Mouse (Mus musculus) midbrain, embryonic 13.5 days (tissue): ENCODE measurements around the gene Tbc1d2. TPM values are rescaled to one million over a fixed set of nuclear protein-coding genes. Genes with fewer than 3 reads are reported as not detected.

Experiments used
- ATAC-seq: fragments of 200-750 bp; cut with Nextera tagmentation; 2 replicates; pipeline ENCODE4 v1.8.0; 2017; ENCODE audit warnings: mild to moderate bottlenecking, moderate TSS enrichment, moderate library complexity
- H3K27ac ChIP-seq: fragments of 300-500 bp; sonication (generic); 2 replicates; pipeline ENCODE4 v1.5.1; 2015; ENCODE audit warnings: inconsistent platforms, mild to moderate bottlenecking, moderate library complexity
- H3K27me3 ChIP-seq: fragments of 300-500 bp; sonication (generic); 2 replicates; pipeline ENCODE4 v1.6.1; 2015; ENCODE audit warnings: mild to moderate bottlenecking, inconsistent platforms
- H3K36me3 ChIP-seq: fragments of 300-500 bp; sonication (generic); 2 replicates; pipeline ENCODE4 v1.6.1; 2015; ENCODE audit warnings: mild to moderate bottlenecking, inconsistent platforms
- H3K4me1 ChIP-seq: fragments of 300-500 bp; sonication (generic); replicated peaks from 2 replicates; pipeline ENCODE4 v1.6.1; 2015; ENCODE audit warnings: inconsistent platforms
- H3K4me2 ChIP-seq: fragments of 300-500 bp; sonication (generic); replicated peaks from 2 replicates; pipeline ENCODE4 v1.6.1; 2015; ENCODE audit warnings: moderate library complexity, mild to moderate bottlenecking, inconsistent platforms
- H3K4me3 ChIP-seq: fragments of 300-500 bp; sonication (generic); replicated peaks from 2 replicates; pipeline ENCODE4 v1.5.1; 2015; ENCODE audit warnings: mild to moderate bottlenecking, inconsistent platforms
- H3K9ac ChIP-seq: fragments of 300-500 bp; sonication (generic); replicated peaks from 2 replicates; pipeline ENCODE4 v1.6.1; 2015; ENCODE audit warnings: mild to moderate bottlenecking, inconsistent platforms
- H3K9me3 ChIP-seq: fragments of 300-500 bp; sonication (generic); 2 replicates; pipeline ENCODE4 v1.6.1; 2016; ENCODE audit warnings: mild to moderate bottlenecking, inconsistent platforms
- WGBS: fragments of 180-500 bp; shearing (Covaris S2); methylation state at CpG from one replicate; pipeline ENCODE4 v1.1.7; 2015; 5-methylcytosine and 5-hydroxymethylcytosine counted together
- polyA plus RNA-seq: library from polyadenylated mRNA; unstranded; fragments of >200 nt; fragmentation: Nextera tagmentation; extraction: Ambion mirVana; gene quantifications from 2 replicates; pipeline ENCODE4 v1.2.1, GENCODE M21; 2015

The Tbc1d2 gene
- polyA plus RNA-seq, 1 experiment from 2014 or later, result 0.54 TPM

DNA sequence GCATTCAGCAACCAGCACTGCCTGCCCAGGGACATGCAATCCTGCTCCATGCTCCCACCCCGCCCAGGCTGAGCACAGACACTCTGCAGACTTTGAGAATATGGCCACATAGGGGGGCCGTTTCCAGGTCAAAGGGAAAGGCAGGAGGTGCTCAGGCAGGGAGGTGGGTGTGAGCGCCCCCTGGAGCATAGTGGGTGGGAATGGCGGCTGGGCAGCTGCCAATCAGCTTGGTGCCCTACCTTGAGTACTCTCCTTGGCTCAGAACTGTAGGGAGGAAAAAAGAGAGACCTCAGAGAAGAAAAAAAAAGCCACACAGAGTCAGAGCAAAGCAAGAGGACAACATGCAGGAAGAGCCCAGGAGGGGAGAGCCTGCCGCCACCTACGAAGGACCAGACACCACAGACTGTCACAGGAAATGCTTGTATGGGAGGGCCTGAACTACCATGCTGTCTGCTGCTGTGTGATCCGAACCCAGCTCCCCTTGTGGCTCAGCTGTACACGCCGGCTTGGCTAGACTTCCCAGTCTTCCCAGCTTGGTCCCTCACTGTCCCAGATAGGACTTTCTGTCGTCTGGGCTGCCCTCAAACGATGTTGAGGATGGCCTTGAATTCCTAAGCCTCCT lies 31.7 kb downstream of the Tbc1d2 start:
- no peak overlapping the region for H3K27ac ChIP-seq
- H3K9ac ChIP-seq, result no peak overlapping the region
- ATAC-seq, result no peak
- peaks cover 13% of the 10 kb centered on the region; the same call in 1 of the 2 replicates for H3K27me3 ChIP-seq
- no peaks in the 10 kb centered on the region for H3K9me3 ChIP-seq
- WGBS, result 62% methylated on average over 11 of the region's 11 CpGs
- H3K4me1 ChIP-seq, result peaks cover 6% of the 10 kb centered on the region; the same call in 1 of the 2 replicates
- H3K36me3 ChIP-seq, result no peaks in the 10 kb centered on the region
- no peak overlapping the region for H3K4me2 ChIP-seq
- no peak overlapping the region for H3K4me3 ChIP-seq

GRCm38 (mm10) chr4:46617408-46617807 lies 32.6 kb downstream of the Tbc1d2 start:
- H3K27ac ChIP-seq, result no peak overlapping the region
- peaks cover 13% of the 10 kb centered on the region; the same call in 1 of the 2 replicates for H3K27me3 ChIP-seq
- ATAC-seq, result no peak
- H3K36me3 ChIP-seq, result no peaks in the 10 kb centered on the region
- WGBS, result 77% methylated on average over 6 of the region's 6 CpGs
- H3K9me3 ChIP-seq, result no peaks in the 10 kb centered on the region
- H3K4me2 ChIP-seq, result no peak overlapping the region
- no peak overlapping the region for H3K4me3 ChIP-seq
- H3K4me1 ChIP-seq, result peaks cover 8% of the 10 kb centered on the region; the same call in 1 of the 2 replicates
- no peak overlapping the region for H3K9ac ChIP-seq

- Histone ChIP-seq H3K36me3 (no peaks in the 10 kb centered on the region), H3K4me1 (0 out of 2 replicates have a peak, but pooled peaks cover 3% of the 10 kb centered on the region), H3K27me3 (peaks cover 4% of the 10 kb centered on the region; the same call in 1 of the 2 replicates), H3K4me3 (no peak overlapping the region), H3K4me2 (no peak overlapping the region), H3K9ac (no peak overlapping the region), H3K9me3 (no peaks in the 10 kb centered on the region), H3K27ac (no peak overlapping the region)
- WGBS, result 78% methylated on average over 9 of the region's 9 CpGs
- ATAC-seq, result no peak
Observed at GRCm38 (mm10) chr4:46614641-46615040, 35.4 kb downstream of the Tbc1d2 start.

DNA sequence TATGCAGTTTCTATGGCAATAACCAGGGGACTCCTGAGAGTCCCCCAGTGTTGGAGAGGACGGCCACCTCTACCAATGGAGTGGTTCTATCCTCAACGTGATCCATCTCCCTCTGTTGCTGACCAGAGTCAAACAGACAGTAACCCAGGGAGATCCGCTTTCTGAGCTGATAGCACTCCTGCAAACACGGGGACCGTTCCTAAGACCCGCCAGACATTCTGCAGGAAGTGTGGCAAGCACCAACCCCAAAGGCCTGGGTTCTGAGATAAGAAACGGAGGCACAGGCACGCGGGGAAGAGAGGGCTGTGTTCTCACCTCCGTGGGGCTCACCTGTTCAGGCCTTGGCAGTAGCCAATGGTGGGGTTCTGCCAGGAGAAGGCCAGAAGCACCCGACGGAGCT lies 36.4 kb downstream of the Tbc1d2 start:
- Histone ChIP-seq H3K9me3 (no peaks in the 10 kb centered on the region), H3K4me2 (no peak overlapping the region), H3K4me3 (no peak overlapping the region), H3K4me1 (0 out of 2 replicates have a peak, but pooled peaks cover 3% of the 10 kb centered on the region), H3K27me3 (peaks cover 4% of the 10 kb centered on the region; the same call in 1 of the 2 replicates), H3K36me3 (no peaks in the 10 kb centered on the region), H3K27ac (no peak overlapping the region), H3K9ac (no peak overlapping the region)
- WGBS, result 83% methylated on average over 12 of the region's 12 CpGs
- no peak for ATAC-seq

GRCm38 (mm10) chr4:46611181-46611580 lies 38.8 kb downstream of the Tbc1d2 start:
- 2% methylated on average over 4 of the region's 4 CpGs for WGBS
- Histone ChIP-seq H3K9me3 (no peaks in the 10 kb centered on the region), H3K9ac (no peak overlapping the region; the same call in 1 of the 2 replicates)

GRCm38 (mm10) chr4:46607601-46608000 lies 42.4 kb downstream of the Tbc1d2 start:
- no peak overlapping the region for H3K4me2 ChIP-seq
- H3K27ac ChIP-seq, result no peak overlapping the region
- ATAC-seq, result no peak
- no peaks in the 10 kb centered on the region for H3K36me3 ChIP-seq
- H3K9me3 ChIP-seq, result no peaks in the 10 kb centered on the region
- no peak overlapping the region for H3K9ac ChIP-seq
- 0 out of 2 replicates have a peak, but pooled peaks cover 5% of the 10 kb centered on the region for H3K4me1 ChIP-seq
- no peak overlapping the region for H3K4me3 ChIP-seq
- peaks cover 10% of the 10 kb centered on the region; the same call in 1 of the 2 replicates for H3K27me3 ChIP-seq
- WGBS, result 81% methylated on average over 3 of the region's 3 CpGs

More at GRCm38 (mm10) chr4:46611181-46611580, 38.8 kb downstream of the Tbc1d2 start:
- H3K4me3 ChIP-seq, result no peak overlapping the region
- peaks cover 4% of the 10 kb centered on the region; the same call in 1 of the 2 replicates for H3K27me3 ChIP-seq
- no peaks in the 10 kb centered on the region for H3K36me3 ChIP-seq
- H3K4me1 ChIP-seq, result 0 out of 2 replicates have a peak, but pooled peaks cover 3% of the 10 kb centered on the region
- peak; percentile 55 for ATAC-seq
- H3K27ac ChIP-seq, result no peak overlapping the region
- H3K4me2 ChIP-seq, result no peak overlapping the region

DNA sequence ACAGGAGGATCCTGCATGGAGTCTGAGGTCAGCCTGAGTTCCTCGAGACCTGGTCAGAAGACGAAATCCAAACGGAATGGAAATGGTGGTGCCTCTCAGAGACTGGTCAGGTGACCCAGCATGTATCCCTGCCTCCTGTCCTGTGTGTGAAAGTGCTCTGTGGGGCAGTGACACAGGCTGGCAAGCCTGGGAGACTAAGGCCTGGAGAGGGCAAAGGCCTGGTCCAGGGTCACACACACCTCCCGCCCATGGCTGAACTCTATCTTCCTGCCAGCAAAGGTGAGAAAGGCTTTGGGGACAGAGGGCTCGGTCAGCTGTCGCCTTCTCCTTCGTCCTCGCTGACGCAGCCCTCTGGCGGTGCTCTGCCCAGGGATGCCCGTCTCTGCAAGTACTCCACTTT lies 44.6 kb downstream of the Tbc1d2 start:
- 70% methylated on average over 11 of the region's 11 CpGs for WGBS
- Histone ChIP-seq H3K4me2 (no peak overlapping the region), H3K9me3 (no peaks in the 10 kb centered on the region), H3K4me3 (no peak overlapping the region), H3K4me1 (peaks cover 12% of the 10 kb centered on the region), H3K36me3 (no peaks in the 10 kb centered on the region), H3K27ac (no peak overlapping the region), H3K9ac (no peak overlapping the region), H3K27me3 (peaks cover 25% of the 10 kb centered on the region)
- ATAC-seq, result no peak

- Histone ChIP-seq H3K4me3 (no peak overlapping the region), H3K27ac (no peak overlapping the region), H3K4me2 (no peak overlapping the region), H3K4me1 (peaks cover 14% of the 10 kb centered on the region), H3K9ac (no peak overlapping the region), H3K36me3 (no peaks in the 10 kb centered on the region), H3K9me3 (no peaks in the 10 kb centered on the region), H3K27me3 (peaks cover 40% of the 10 kb centered on the region)
- WGBS, result 60% methylated on average over 7 of the region's 7 CpGs
- ATAC-seq, result no peak
Observed at GRCm38 (mm10) chr4:46602704-46603103, 47.3 kb downstream of the Tbc1d2 start.

DNA sequence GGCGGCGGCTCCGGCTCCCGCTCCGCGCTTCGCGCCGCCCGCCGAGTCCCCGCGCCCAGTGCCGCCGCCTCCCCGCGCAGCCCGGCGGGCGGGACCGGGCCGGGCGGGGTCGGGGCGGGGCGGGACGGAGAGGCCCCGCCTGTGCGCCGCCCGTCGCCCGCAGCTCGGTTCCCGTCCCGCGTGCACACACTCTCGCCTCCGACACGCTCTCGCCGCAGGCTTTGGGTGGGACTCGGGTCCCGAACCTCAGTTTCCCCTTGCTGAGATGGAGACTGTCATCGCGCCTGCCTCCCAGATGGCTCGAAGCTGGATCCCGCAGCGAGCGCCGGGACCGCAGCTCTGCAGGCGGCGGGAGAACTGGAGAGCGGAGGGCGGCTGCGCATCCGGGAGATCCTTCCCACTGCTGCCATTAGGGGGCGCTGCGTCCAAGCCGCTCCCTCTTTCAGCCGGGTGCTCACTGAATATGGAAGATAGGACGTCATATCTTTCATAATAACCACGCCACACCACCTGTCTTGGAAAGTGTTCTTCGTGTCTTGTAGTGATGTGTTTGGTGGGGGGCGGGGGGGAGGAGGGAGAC lies 48.1 kb downstream of the Tbc1d2 start, which contains the start of gene Coro2a:
TSS of gene Coro2a (minus strand) at position 359 of the 580 bp plus-strand sequence.
- under 1% methylated on average over 38 of the region's 66 CpGs for WGBS
- Histone ChIP-seq H3K27ac (no peak within 1 kb of the TSS), H3K9me3 (no peaks in the 10 kb centered on the region), H3K36me3 (no peaks in the 10 kb centered on the region), H3K9ac (peak within 1 kb of the TSS; percentile 77), H3K27me3 (peaks cover 40% of the 10 kb centered on the region), H3K4me2 (peak within 1 kb of the TSS; percentile 95), H3K4me3 (peak within 1 kb of the TSS; percentile 60), H3K4me1 (peaks cover 14% of the 10 kb centered on the region)
- peak; percentile 67 for ATAC-seq

GRCm38 (mm10) chr4:46601258-46601843 lies 48.7 kb downstream of the Tbc1d2 start:
- peak overlapping the region; percentile 77 for H3K9ac ChIP-seq
- H3K4me3 ChIP-seq, result peak overlapping the region; percentile 60
- peak; percentile 69 for ATAC-seq
- no peaks in the 10 kb centered on the region for H3K9me3 ChIP-seq
- H3K27me3 ChIP-seq, result peaks cover 40% of the 10 kb centered on the region
- 1% methylated on average over 47 of the region's 52 CpGs for WGBS
- peaks cover 14% of the 10 kb centered on the region for H3K4me1 ChIP-seq
- no peaks in the 10 kb centered on the region for H3K36me3 ChIP-seq
- no peak overlapping the region for H3K27ac ChIP-seq
- H3K4me2 ChIP-seq, result peak overlapping the region; percentile 95

DNA sequence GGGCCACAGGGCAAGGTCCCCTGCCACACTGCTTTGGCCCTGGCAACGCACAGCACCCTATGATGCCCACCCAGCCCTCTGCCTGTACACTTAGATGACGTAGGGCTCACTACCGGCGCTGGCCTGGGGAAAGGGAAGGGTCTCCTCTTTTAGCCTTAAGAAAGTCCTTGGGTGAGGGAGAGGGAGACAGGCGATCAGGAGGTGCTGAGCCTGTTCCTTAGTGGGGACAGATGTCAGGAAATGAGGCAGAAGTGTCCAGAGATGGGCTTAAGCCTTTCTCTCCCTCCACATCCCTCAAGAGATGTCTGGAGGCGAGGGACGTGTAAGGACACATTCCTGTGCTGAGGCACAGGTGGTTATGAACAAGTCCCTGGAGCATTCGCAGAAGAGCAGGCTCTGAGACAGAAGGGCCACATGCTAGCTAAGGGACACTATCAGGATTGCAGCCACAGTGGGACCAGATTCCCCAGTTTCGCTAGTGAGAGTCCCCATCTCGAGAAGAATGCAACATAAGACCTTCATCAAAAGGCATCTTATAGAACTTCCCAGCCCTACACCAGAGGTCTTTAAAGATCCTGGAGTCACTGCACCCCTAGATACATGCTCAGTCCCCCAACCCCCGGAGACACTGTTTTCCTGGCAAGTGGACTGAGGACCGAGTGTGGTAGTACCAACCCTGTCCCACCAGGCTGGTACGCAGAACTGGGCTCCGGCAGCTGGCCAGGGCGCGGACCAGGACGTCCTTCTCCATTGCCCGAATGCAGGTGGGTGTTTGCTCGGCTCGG lies 49.3 kb downstream of the Tbc1d2 start:
- Histone ChIP-seq H3K4me2 (peak overlapping the region; percentile 95), H3K9ac (peak overlapping the region; percentile 77), H3K27me3 (peaks cover 40% of the 10 kb centered on the region), H3K36me3 (no peaks in the 10 kb centered on the region), H3K4me3 (peak overlapping the region; percentile 60), H3K27ac (no peak overlapping the region), H3K9me3 (no peaks in the 10 kb centered on the region), H3K4me1 (peaks cover 14% of the 10 kb centered on the region)
- peak; percentile 35; the same call in 1 of the 2 replicates for ATAC-seq
- 41% methylated on average over 20 of the region's 20 CpGs for WGBS
